Mouse (Mus musculus) hindbrain, embryonic 15.5 days (tissue): Measurements from ENCODE around the gene Slc15a2. TPM values are rescaled to one million over a fixed set of nuclear protein-coding genes. Genes with fewer than 3 reads are reported as not detected.

ENCODE experiments used
- ATAC-seq: fragments of 200-750 bp; cut with Nextera tagmentation; 2 replicates; pipeline ENCODE4 v1.8.0; 2017; ENCODE audit warnings: low read depth, moderate number of reproducible peaks, moderate TSS enrichment; ENCODE audit not compliant: low FRiP score
- H3K27ac ChIP-seq: fragments of 300-500 bp; sonication (generic); replicated peaks from 2 replicates; pipeline ENCODE4 v1.5.1; 2015; ENCODE audit warnings: mild to moderate bottlenecking, inconsistent platforms
- H3K27me3 ChIP-seq: fragments of 300-500 bp; sonication (generic); 2 replicates; pipeline ENCODE4 v1.6.1; 2015; ENCODE audit warnings: control low read depth, inconsistent platforms
- H3K36me3 ChIP-seq: fragments of 300-500 bp; sonication (generic); 2 replicates; pipeline ENCODE4 v1.6.1; 2015; ENCODE audit warnings: control low read depth, inconsistent platforms
- H3K4me1 ChIP-seq: fragments of 300-500 bp; sonication (generic); replicated peaks from 2 replicates; pipeline ENCODE4 v1.6.1; 2015; ENCODE audit warnings: control low read depth, inconsistent platforms
- H3K4me2 ChIP-seq: fragments of 300-500 bp; sonication (generic); 2 replicates; pipeline ENCODE4 v1.6.1; 2015; ENCODE audit warnings: moderate library complexity, mild to moderate bottlenecking, inconsistent platforms
- H3K4me3 ChIP-seq: fragments of 300-500 bp; sonication (generic); 2 replicates; pipeline ENCODE4 v1.5.1; 2015; ENCODE audit warnings: mild to moderate bottlenecking, inconsistent platforms
- H3K9ac ChIP-seq: fragments of 300-500 bp; sonication (generic); 2 replicates; pipeline ENCODE4 v1.6.1; 2015; ENCODE audit warnings: inconsistent platforms
- H3K9me3 ChIP-seq: fragments of 300-500 bp; sonication (generic); 2 replicates; pipeline ENCODE4 v1.6.1; 2016; ENCODE audit warnings: control low read depth, inconsistent platforms
- WGBS: fragments of 180-500 bp; shearing (Covaris S2); methylation state at CpG from one replicate; pipeline ENCODE4 v1.1.7; 2015; 5-methylcytosine and 5-hydroxymethylcytosine counted together
- polyA plus RNA-seq: library from polyadenylated mRNA; unstranded; fragments of >200 nt; fragmentation: Nextera tagmentation; extraction: Ambion mirVana; gene quantifications from 2 replicates; pipeline ENCODE4 v1.2.1, GENCODE M21; 2015

Slc15a2 gene
- polyA plus RNA-seq, 1 experiment from 2014 or later = 16.2 TPM

GRCm38 (mm10) chr16:36747068-36747467 lies 37.7 kb downstream of the Slc15a2 start:
- no peaks in the 10 kb centered on the region for H3K36me3 ChIP-seq
- no peaks in the 10 kb centered on the region for H3K27me3 ChIP-seq
- no peak overlapping the region for H3K4me2 ChIP-seq
- H3K4me3 ChIP-seq = no peak overlapping the region
- no peaks in the 10 kb centered on the region for H3K9me3 ChIP-seq
- no peak for ATAC-seq
- H3K9ac ChIP-seq = no peak overlapping the region
- H3K4me1 ChIP-seq = no peaks in the 10 kb centered on the region
- WGBS = 81% methylated on average over 4 of the region's 4 CpGs
- H3K27ac ChIP-seq = no peak overlapping the region

- no peak overlapping the region for H3K4me2 ChIP-seq
- ATAC-seq = no peak
- no peaks in the 10 kb centered on the region for H3K9me3 ChIP-seq
- no peaks in the 10 kb centered on the region for H3K36me3 ChIP-seq
- H3K4me1 ChIP-seq = no peaks in the 10 kb centered on the region
- 95% methylated on average over 8 of the region's 8 CpGs for WGBS
- no peak overlapping the region for H3K9ac ChIP-seq
- H3K27me3 ChIP-seq = no peaks in the 10 kb centered on the region
- H3K4me3 ChIP-seq = no peak overlapping the region
- H3K27ac ChIP-seq = no peak overlapping the region
These were observed 41.2 kb downstream of the Slc15a2 start for GRCm38 (mm10) chr16:36743580-36743979.

- no peak overlapping the region for H3K27ac ChIP-seq
- H3K36me3 ChIP-seq = no peaks in the 10 kb centered on the region
- no peak for ATAC-seq
- WGBS = 60% methylated on average over 4 of the region's 4 CpGs
- H3K4me3 ChIP-seq = no peak overlapping the region
- no peaks in the 10 kb centered on the region for H3K9me3 ChIP-seq
- H3K9ac ChIP-seq = no peak overlapping the region
- H3K4me1 ChIP-seq = no peaks in the 10 kb centered on the region
- H3K4me2 ChIP-seq = no peak overlapping the region
- H3K27me3 ChIP-seq = no peaks in the 10 kb centered on the region
These were observed 45.3 kb downstream of the Slc15a2 start for GRCm38 (mm10) chr16:36739404-36739930.

- H3K27me3 ChIP-seq = no peaks in the 10 kb centered on the region
- H3K4me3 ChIP-seq = no peak overlapping the region
- no peaks in the 10 kb centered on the region for H3K36me3 ChIP-seq
- WGBS = 82% methylated on average over 3 of the region's 3 CpGs
- no peaks in the 10 kb centered on the region for H3K4me1 ChIP-seq
- no peak overlapping the region for H3K4me2 ChIP-seq
- no peak overlapping the region for H3K9ac ChIP-seq
- no peaks in the 10 kb centered on the region for H3K9me3 ChIP-seq
- ATAC-seq = no peak
- no peak overlapping the region for H3K27ac ChIP-seq
These were observed 49.3 kb downstream of the Slc15a2 start for GRCm38 (mm10) chr16:36735421-36735820.

- Histone ChIP-seq H3K9ac (no peak overlapping the region), H3K4me3 (no peak overlapping the region), H3K36me3 (no peaks in the 10 kb centered on the region), H3K4me1 (no peaks in the 10 kb centered on the region), H3K4me2 (no peak overlapping the region), H3K9me3 (no peaks in the 10 kb centered on the region), H3K27me3 (no peaks in the 10 kb centered on the region), H3K27ac (no peak overlapping the region)
- 74% methylated on average over 1 of the region's 1 CpGs for WGBS
- no peak for ATAC-seq
These were observed 50.9 kb downstream of the Slc15a2 start for GRCm38 (mm10) chr16:36733827-36734226.

GRCm38 (mm10) chr16:36732572-36732971 lies 52.2 kb downstream of the Slc15a2 start:
- no peak for ATAC-seq
- H3K9ac ChIP-seq = no peak overlapping the region
- H3K27me3 ChIP-seq = no peaks in the 10 kb centered on the region
- H3K4me1 ChIP-seq = no peaks in the 10 kb centered on the region
- no peaks in the 10 kb centered on the region for H3K9me3 ChIP-seq
- no peak overlapping the region for H3K4me2 ChIP-seq
- H3K36me3 ChIP-seq = no peaks in the 10 kb centered on the region
- no peak overlapping the region for H3K27ac ChIP-seq
- H3K4me3 ChIP-seq = no peak overlapping the region

GRCm38 (mm10) chr16:36728959-36729358 lies 55.8 kb downstream of the Slc15a2 start:
- ATAC-seq = no peak
- no peak overlapping the region for H3K9ac ChIP-seq
- H3K9me3 ChIP-seq = no peaks in the 10 kb centered on the region
- no peaks in the 10 kb centered on the region for H3K36me3 ChIP-seq
- no peak overlapping the region for H3K4me3 ChIP-seq
- H3K4me1 ChIP-seq = no peaks in the 10 kb centered on the region
- WGBS = 96% methylated on average over 2 of the region's 2 CpGs
- H3K27me3 ChIP-seq = no peaks in the 10 kb centered on the region
- no peak overlapping the region for H3K4me2 ChIP-seq
- H3K27ac ChIP-seq = no peak overlapping the region

GRCm38 (mm10) chr16:36723880-36724443 lies 60.8 kb downstream of the Slc15a2 start:
- Histone ChIP-seq H3K4me3 (no peak overlapping the region), H3K9ac (no peak overlapping the region), H3K4me1 (no peaks in the 10 kb centered on the region), H3K9me3 (no peaks in the 10 kb centered on the region), H3K4me2 (no peak overlapping the region), H3K36me3 (no peaks in the 10 kb centered on the region), H3K27ac (no peak overlapping the region), H3K27me3 (no peaks in the 10 kb centered on the region)
- WGBS = 66% methylated on average over 3 of the region's 3 CpGs
- no peak for ATAC-seq

GRCm38 (mm10) chr16:36722739-36723138 lies 62.0 kb downstream of the Slc15a2 start:
- H3K9ac ChIP-seq = no peak overlapping the region
- no peak for ATAC-seq
- H3K4me3 ChIP-seq = no peak overlapping the region
- H3K9me3 ChIP-seq = no peaks in the 10 kb centered on the region
- H3K4me1 ChIP-seq = no peaks in the 10 kb centered on the region
- H3K4me2 ChIP-seq = no peak overlapping the region
- no peaks in the 10 kb centered on the region for H3K27me3 ChIP-seq
- no peak overlapping the region for H3K27ac ChIP-seq
- 18% methylated on average over 4 of the region's 4 CpGs for WGBS
- no peaks in the 10 kb centered on the region for H3K36me3 ChIP-seq

- H3K4me3 ChIP-seq = no peak overlapping the region
- no peaks in the 10 kb centered on the region for H3K27me3 ChIP-seq
- H3K4me2 ChIP-seq = no peak overlapping the region
- no peak overlapping the region for H3K27ac ChIP-seq
- 60% methylated on average over 13 of the region's 13 CpGs for WGBS
- no peaks in the 10 kb centered on the region for H3K36me3 ChIP-seq
- H3K9ac ChIP-seq = no peak overlapping the region
- no peaks in the 10 kb centered on the region for H3K9me3 ChIP-seq
- H3K4me1 ChIP-seq = no peaks in the 10 kb centered on the region
- no peak for ATAC-seq
These were observed 64.3 kb downstream of the Slc15a2 start for GRCm38 (mm10) chr16:36720194-36721055.

- Histone ChIP-seq H3K27ac (no peak overlapping the region), H3K4me1 (no peaks in the 10 kb centered on the region), H3K9me3 (no peaks in the 10 kb centered on the region), H3K4me2 (no peak overlapping the region), H3K4me3 (no peak overlapping the region), H3K36me3 (no peaks in the 10 kb centered on the region), H3K27me3 (no peaks in the 10 kb centered on the region), H3K9ac (no peak overlapping the region)
- no peak for ATAC-seq
These were observed 66.1 kb downstream of the Slc15a2 start for GRCm38 (mm10) chr16:36718637-36719036.

- no peaks in the 10 kb centered on the region for H3K4me1 ChIP-seq
- WGBS = 91% methylated on average over 4 of the region's 4 CpGs
- no peak overlapping the region for H3K4me2 ChIP-seq
- H3K9me3 ChIP-seq = no peaks in the 10 kb centered on the region
- no peak overlapping the region for H3K27ac ChIP-seq
- H3K9ac ChIP-seq = no peak overlapping the region
- no peak overlapping the region for H3K4me3 ChIP-seq
- no peaks in the 10 kb centered on the region for H3K36me3 ChIP-seq
- ATAC-seq = no peak
- no peaks in the 10 kb centered on the region for H3K27me3 ChIP-seq
These were observed 67.3 kb downstream of the Slc15a2 start for GRCm38 (mm10) chr16:36717481-36717880.
